Mouse (Mus musculus) testis, adult 2 months (tissue): ENCODE measurements around the gene Tex12. TPM values are rescaled to one million over a fixed set of nuclear protein-coding genes. Genes with fewer than 3 reads are reported as not detected.

ENCODE experiments used
- H3K27ac ChIP-seq: fragments of 200-500 bp; 2 replicates; pipeline ENCODE4 v1.5.1; 2012; ENCODE audit warnings: low read depth, low read length; ENCODE audit not compliant: control insufficient read depth, insufficient read depth
- H3K27me3 ChIP-seq: fragments of 200-500 bp; 2 replicates; pipeline ENCODE4 v1.6.1; 2012; ENCODE audit warnings: mild to moderate bottlenecking, low read length, moderate library complexity; ENCODE audit not compliant: control insufficient read depth, insufficient read depth
- H3K36me3 ChIP-seq: fragments of 200-500 bp; 2 replicates; pipeline ENCODE4 v1.6.1; 2012; ENCODE audit warnings: mild to moderate bottlenecking, low read length; ENCODE audit not compliant: control insufficient read depth, insufficient read depth
- H3K4me1 ChIP-seq: fragments of 200-500 bp; 2 replicates; pipeline ENCODE4 v1.6.1; 2012; ENCODE audit warnings: low read length; ENCODE audit not compliant: control insufficient read depth, insufficient read depth
- H3K4me3 ChIP-seq: fragments of 200-500 bp; 2 replicates; pipeline ENCODE4 v1.5.1; 2012; ENCODE audit warnings: low read depth, mild to moderate bottlenecking, low read length, moderate library complexity, mixed read lengths; ENCODE audit not compliant: control insufficient read depth
- CTCF ChIP-seq: fragments of 200-500 bp; IDR thresholded peaks from 2 replicates; pipeline ENCODE4 v1.5.1; 2012; ENCODE audit warnings: low read depth, mild to moderate bottlenecking, inconsistent platforms, low read length, moderate library complexity; ENCODE audit not compliant: control insufficient read depth, insufficient read depth, insufficient replicate concordance
- POLR2A ChIP-seq: fragments of 200-500 bp; IDR thresholded peaks from 2 replicates; pipeline ENCODE4 v1.6.1; 2012; ENCODE audit warnings: low read depth, mild to moderate bottlenecking, inconsistent platforms, low read length, moderate library complexity; ENCODE audit not compliant: control insufficient read depth
- polyA plus RNA-seq: library from polyadenylated mRNA; depleted of rRNA; stranded (reverse); fragments of >200 nt; gene quantifications from 2 replicates; pipeline ENCODE4 v1.2.3, GENCODE M21; 2012

The Tex12 gene
- polyA plus RNA-seq, 1 experiment, result 6.2 TPM

DNA sequence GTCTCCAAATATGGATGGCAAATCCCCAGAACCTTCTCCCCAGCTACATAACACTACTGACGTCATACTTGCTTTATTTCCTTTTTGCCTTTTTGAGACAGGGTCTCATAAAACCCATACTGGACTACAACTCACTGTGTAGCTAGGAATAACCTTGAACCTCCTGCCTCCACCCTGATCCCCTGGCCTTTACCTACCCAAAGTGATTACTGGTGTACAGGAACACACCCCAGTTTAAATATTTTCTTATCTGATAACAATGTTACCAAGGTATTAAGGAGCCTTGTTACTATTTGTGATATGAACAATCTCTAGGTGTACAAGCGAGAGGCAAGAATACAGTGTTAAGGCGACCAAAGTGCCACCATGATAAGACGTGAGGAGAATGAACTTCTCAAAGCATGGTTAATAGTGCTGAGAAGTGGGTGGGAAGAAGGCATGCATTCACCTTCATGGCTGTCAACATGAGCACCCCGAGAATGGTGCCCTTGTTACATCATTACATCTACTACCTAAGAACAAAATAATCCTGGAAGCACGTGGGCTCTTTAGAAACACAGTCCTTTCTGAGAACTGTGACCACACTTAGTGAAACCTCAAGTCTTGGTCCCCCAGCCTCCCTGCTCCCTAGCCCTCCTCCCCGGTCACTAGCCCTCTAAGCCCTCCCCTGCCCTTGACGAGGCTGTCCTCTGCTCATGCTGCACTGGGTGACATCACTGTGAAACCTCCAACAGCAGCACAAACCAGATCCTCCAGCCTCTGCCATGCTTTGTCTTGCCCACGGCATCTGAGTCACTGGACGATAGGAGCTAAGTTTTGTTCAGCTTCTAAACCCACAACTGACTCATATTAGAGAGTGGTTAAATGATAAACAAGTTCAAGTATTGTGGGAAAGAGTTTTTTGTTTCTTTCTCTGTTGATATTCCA lies 8.7 kb upstream of the Tex12 start:
- TF ChIP-seq CTCF, result no peak
- TF ChIP-seq POLR2A, result no peak
- no peaks in the 10 kb centered on the region for H3K36me3 ChIP-seq
- no peak overlapping the region for H3K4me3 ChIP-seq

DNA sequence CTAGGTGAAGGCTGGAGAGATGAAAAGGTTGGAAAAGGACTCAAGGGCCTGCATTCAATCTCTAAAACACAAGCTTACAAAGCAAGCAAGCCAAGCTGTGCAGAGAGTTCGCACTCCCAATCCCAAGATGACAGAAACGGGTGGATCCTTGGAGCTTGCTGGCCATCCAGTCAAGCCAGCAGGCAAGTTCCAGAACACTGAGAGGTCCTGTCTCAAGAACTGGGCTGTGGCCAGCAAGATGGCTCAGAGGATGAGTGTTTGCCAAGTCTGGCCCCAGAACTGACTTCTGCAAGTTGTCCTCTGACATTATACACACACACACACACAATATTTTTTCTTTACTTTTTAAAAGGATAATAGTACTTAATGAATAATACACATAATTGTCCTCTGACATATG lies 6.8 kb upstream of the Tex12 start:
- no peak overlapping the region for H3K4me3 ChIP-seq
- H3K27ac ChIP-seq, result no peak overlapping the region

More for the DNA sequence above, 8.7 kb upstream of the Tex12 start:
- no peaks in the 10 kb centered on the region for H3K27me3 ChIP-seq
- no peak overlapping the region for H3K27ac ChIP-seq
- no peaks in the 10 kb centered on the region for H3K4me1 ChIP-seq

DNA sequence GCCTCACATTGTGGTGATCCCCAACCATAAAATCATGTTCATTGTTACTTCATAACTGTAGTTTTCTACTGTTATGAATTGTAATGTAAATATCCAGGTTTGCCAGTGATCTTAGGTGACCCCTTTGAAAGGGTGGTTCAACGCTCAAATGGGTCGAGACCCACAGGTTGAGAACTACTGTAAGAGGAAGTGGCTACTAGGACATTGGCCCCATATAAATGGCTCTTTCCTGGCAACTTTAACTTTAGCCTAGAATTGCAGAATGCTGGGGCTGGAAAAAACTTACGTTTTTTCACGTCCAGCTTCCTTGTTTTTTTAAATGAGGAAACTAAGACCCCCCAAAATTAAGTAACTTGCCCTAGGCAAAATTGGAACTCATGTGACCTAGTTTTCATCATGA lies 6.2 kb upstream of the Tex12 start:
- TF ChIP-seq CTCF, result no peak
- TF ChIP-seq POLR2A, result no peak
- Histone ChIP-seq H3K4me1 (no peaks in the 10 kb centered on the region), H3K27me3 (no peaks in the 10 kb centered on the region), H3K36me3 (no peaks in the 10 kb centered on the region), H3K4me3 (no peak overlapping the region), H3K27ac (no peak overlapping the region)

More for the DNA sequence above, 6.8 kb upstream of the Tex12 start:
- TF ChIP-seq CTCF (no peak), POLR2A (no peak)
- Histone ChIP-seq H3K27me3 (no peaks in the 10 kb centered on the region), H3K36me3 (no peaks in the 10 kb centered on the region), H3K4me1 (no peaks in the 10 kb centered on the region)

DNA sequence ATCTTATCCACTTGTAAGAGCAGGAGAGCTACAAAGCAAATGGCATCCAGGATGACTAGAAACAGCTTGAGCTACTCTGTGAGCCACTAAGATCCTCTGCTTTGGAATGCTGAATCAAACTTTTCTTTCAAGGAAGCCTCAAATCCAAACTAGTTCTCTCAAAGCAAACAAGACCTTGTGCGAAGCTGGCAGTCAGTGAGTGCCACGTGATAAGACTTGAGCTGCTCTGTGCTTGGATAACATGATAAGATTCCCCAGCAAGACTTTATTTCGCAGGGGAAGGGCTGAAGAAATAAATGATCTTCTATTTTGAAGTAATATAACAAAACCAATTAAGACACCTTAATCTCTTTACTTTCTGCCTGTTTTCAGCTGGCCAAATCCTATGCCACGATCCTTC lies 4.8 kb upstream of the Tex12 start:
- Histone ChIP-seq H3K36me3 (no peaks in the 10 kb centered on the region), H3K27ac (no peak overlapping the region), H3K4me1 (no peaks in the 10 kb centered on the region), H3K4me3 (no peak overlapping the region), H3K27me3 (no peaks in the 10 kb centered on the region)
- TF ChIP-seq CTCF, result no peak
- TF ChIP-seq POLR2A, result no peak

DNA sequence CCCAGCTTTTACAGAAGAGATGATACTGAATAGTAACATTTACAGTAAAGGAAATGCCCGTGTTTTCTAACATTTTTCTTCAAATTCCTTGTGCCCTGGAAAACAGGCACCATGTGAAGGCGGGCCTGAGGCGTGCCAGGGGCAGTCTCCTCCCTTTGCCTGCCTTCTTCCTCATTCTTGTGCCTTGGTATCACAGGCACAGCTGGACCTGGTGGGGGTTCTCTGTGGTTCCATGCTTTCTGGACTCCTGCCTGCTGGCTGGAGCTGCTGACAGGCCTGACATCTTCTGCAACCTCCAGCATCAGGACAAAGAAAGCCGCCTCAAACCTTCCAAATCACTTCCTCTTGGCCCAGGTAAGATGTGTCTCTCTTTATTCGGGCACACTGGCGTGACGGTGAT lies 4.0 kb upstream of the Tex12 start:
- H3K27ac ChIP-seq, result no peak overlapping the region
- no peak for TF ChIP-seq CTCF
- TF ChIP-seq POLR2A, result no peak
- H3K36me3 ChIP-seq, result no peaks in the 10 kb centered on the region

DNA sequence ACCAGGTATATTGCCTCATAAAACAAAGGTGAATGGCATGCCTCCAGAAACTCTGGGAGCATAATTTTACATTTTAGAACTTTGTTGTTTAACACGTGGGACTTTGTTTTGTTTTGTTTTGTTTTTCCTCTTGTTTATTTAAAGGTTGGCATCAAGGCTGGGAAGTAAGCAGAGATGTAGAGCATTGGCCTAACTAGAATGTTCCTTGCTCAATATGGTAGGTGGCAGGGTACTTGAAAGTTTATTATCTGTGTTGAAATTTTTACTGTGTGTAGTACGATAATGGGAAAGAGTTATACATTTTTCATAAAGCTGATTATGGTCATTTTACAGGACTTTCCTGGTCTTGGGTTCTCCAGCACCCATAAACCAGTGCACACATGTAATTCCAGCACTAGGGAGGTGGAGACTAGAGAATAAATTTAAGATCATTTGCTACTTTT lies 814 bp upstream of the Tex12 start:
- no peak overlapping the region for H3K4me3 ChIP-seq
- TF ChIP-seq POLR2A (no peak), CTCF (no peak)

More for the DNA sequence above, 4.0 kb upstream of the Tex12 start:
- no peak overlapping the region for H3K4me3 ChIP-seq
- H3K27me3 ChIP-seq, result no peaks in the 10 kb centered on the region
- no peaks in the 10 kb centered on the region for H3K4me1 ChIP-seq

DNA sequence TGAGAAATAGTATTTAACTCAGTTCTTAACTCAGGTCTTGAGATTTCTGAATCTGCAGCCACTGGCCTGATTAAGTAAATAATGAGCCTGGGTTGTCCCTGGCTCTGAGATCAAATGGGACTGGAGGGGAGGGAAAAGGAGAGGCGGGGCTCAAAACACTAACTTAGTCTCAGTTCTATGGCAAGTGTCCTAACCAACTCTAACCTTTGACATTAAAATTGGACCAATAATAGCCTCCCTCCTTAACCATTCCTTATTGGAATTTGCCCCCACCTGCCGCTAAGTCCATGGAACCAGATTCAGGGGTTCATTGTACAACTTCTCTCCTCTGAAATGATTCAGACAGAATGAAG lies 6.1 kb downstream of the Tex12 start, which contains the start of gene Bco2:
TSS of gene Bco2 (minus strand) at position 88 of the 353 bp plus-strand sequence.
- H3K27ac ChIP-seq, result no peak within 1 kb of the TSS
- H3K27me3 ChIP-seq, result no peaks in the 10 kb centered on the region
- no peaks in the 10 kb centered on the region for H3K4me1 ChIP-seq
- H3K4me3 ChIP-seq, result no peak within 1 kb of the TSS
- no peaks in the 10 kb centered on the region for H3K36me3 ChIP-seq
- TF ChIP-seq CTCF (no peak), POLR2A (no peak)

More for the DNA sequence above, 814 bp upstream of the Tex12 start:
- Histone ChIP-seq H3K27ac (no peak overlapping the region), H3K27me3 (no peaks in the 10 kb centered on the region), H3K4me1 (no peaks in the 10 kb centered on the region), H3K36me3 (no peaks in the 10 kb centered on the region)
